In genomic region chr1:42703851-42704613, GRCm38 (mm10) we compare ENCODE assay signal across 13 mouse cellular contexts. TPM values are rescaled to one million over a fixed set of nuclear protein-coding genes. Genes with fewer than 3 reads are reported as not detected.
DNase-seq lines count a peak whose midpoint lies in the region; ATAC-seq lines count a peak whose summit lies in the region.
"Had no signal": no experiment of that assay in that cellular context is flagged by ENCODE, and none has a peak within 500 bp of the region (broad histone marks: within the 10 kb centered on the region; RNA-seq: fewer than 3 reads in every experiment).

No protein-coding gene starts in this region.

- H3K9ac ChIP-seq in intestine, embryonic 15.5 days, result no peak overlapping the region
- H3K9ac ChIP-seq in intestine, embryonic 16.5 days (ENCODE audit: low read depth, low read length), result no peak overlapping the region
- H3K9ac ChIP-seq in embryonic facial prominence, embryonic 14.5 days (ENCODE audit: low read depth, low read length), result peak overlapping the region; percentile 52

- ATAC-seq in intestine, embryonic 15.5 days, result peak; percentile 39; the same call in 1 of the 2 replicates
- ATAC-seq in intestine, embryonic 16.5 days, result no peak
- peak; percentile 62; the same call in 1 of the 2 replicates for ATAC-seq in embryonic facial prominence, embryonic 14.5 days (ENCODE audit: low read depth)

- H3K4me3 ChIP-seq in intestine, embryonic 15.5 days (replicated peaks), result no peak overlapping the region
- H3K4me3 ChIP-seq in intestine, embryonic 16.5 days (ENCODE audit: low read length), result no peak overlapping the region
- H3K4me3 ChIP-seq in embryonic facial prominence, embryonic 14.5 days (ENCODE audit: low read depth, low read length), result peak overlapping the region; percentile 23
- H3K4me3 ChIP-seq: erythroblast, embryonic 14.5 days; myocyte had no signal

- no peaks in the 10 kb centered on the region for H3K36me3 ChIP-seq in intestine, embryonic 15.5 days
- no peaks in the 10 kb centered on the region for H3K36me3 ChIP-seq in intestine, embryonic 16.5 days (ENCODE audit: control insufficient read depth, insufficient read depth, low read length)
- H3K36me3 ChIP-seq in embryonic facial prominence, embryonic 14.5 days (ENCODE audit: control insufficient read depth, insufficient read depth, low read length), result no peaks in the 10 kb centered on the region

- peaks cover 83% of the 10 kb centered on the region for H3K27me3 ChIP-seq in intestine, embryonic 15.5 days (replicated peaks)
- peaks cover 81% of the 10 kb centered on the region for H3K27me3 ChIP-seq in intestine, embryonic 16.5 days (replicated peaks; ENCODE audit: control insufficient read depth, insufficient read depth, low read length)
- peaks cover 83% of the 10 kb centered on the region for H3K27me3 ChIP-seq in embryonic facial prominence, embryonic 14.5 days (replicated peaks; ENCODE audit: control insufficient read depth, insufficient read depth, low read length)

- no peaks in the 10 kb centered on the region for H3K9me3 ChIP-seq in intestine, embryonic 15.5 days
- no peaks in the 10 kb centered on the region for H3K9me3 ChIP-seq in intestine, embryonic 16.5 days (ENCODE audit: control insufficient read depth, low read length)
- H3K9me3 ChIP-seq in embryonic facial prominence, embryonic 14.5 days (ENCODE audit: control insufficient read depth, low read length), result no peaks in the 10 kb centered on the region

- no peak overlapping the region for H3K4me2 ChIP-seq in intestine, embryonic 15.5 days (replicated peaks)
- no peak overlapping the region for H3K4me2 ChIP-seq in intestine, embryonic 16.5 days (ENCODE audit: low read depth, low read length)
- peak overlapping the region; percentile 47 for H3K4me2 ChIP-seq in embryonic facial prominence, embryonic 14.5 days (ENCODE audit: low read depth, low read length)

- no peak overlapping the region for H3K27ac ChIP-seq in intestine, embryonic 15.5 days
- H3K27ac ChIP-seq in intestine, embryonic 16.5 days (ENCODE audit: low read length), result no peak overlapping the region
- H3K27ac ChIP-seq in embryonic facial prominence, embryonic 14.5 days (replicated peaks; ENCODE audit: low read depth, low read length), result 0 out of 2 replicates have a peak overlapping the region, but pooled peaks have one; percentile 24

- WGBS in intestine, embryonic 15.5 days, result 2% methylated on average over 26 of the region's 26 CpGs
- WGBS in intestine, embryonic 16.5 days, result 2% methylated on average over 26 of the region's 26 CpGs
- WGBS in embryonic facial prominence, embryonic 14.5 days, result 9% methylated on average over 26 of the region's 26 CpGs

- DNase-seq in embryonic facial prominence, embryonic 14.5 days (ENCODE audit: low spot score), result peak; percentile 48
- DNase-seq in kidney, adult 9 months, result peak; percentile 49
- DNase-seq in neural tube, embryonic 10.5 days (ENCODE audit: extremely low spot score, low spot score), result peak; percentile 72
- no peak for DNase-seq in lung, adult 18-20 months
- DNase-seq in spleen, adult 18-20 months, result no peak
- no peak for DNase-seq in adrenal gland, postnatal 36 days

- H3K4me1 ChIP-seq in intestine, embryonic 15.5 days (replicated peaks), result no peaks in the 10 kb centered on the region
- no peaks in the 10 kb centered on the region for H3K4me1 ChIP-seq in intestine, embryonic 16.5 days (ENCODE audit: control insufficient read depth, insufficient read depth, low read length)
- H3K4me1 ChIP-seq in embryonic facial prominence, embryonic 14.5 days (ENCODE audit: control insufficient read depth, insufficient read depth, low read length), result 0 out of 2 replicates have a peak, but pooled peaks cover 5% of the 10 kb centered on the region

RNA-seq across cellular contexts. Expression of gene Pou3f3, which starts 8.5 kb away (rescaled TPM):
- 0.33 and 0.35 TPM in 2 replicates for polyA plus RNA-seq in intestine, embryonic 15.5 days (2015; fragmentation: Nextera tagmentation; extraction: Ambion mirVana)
- polyA plus RNA-seq in intestine, embryonic 16.5 days (2015; fragmentation: Nextera tagmentation; extraction: Ambion mirVana), result 0.18 and 0.21 TPM in 2 replicates
- polyA plus RNA-seq in embryonic facial prominence, embryonic 14.5 days (2014; fragmentation: Nextera tagmentation; extraction: Ambion mirVana), result 2.9 and 3.4 TPM in 2 replicates
- total RNA-seq in adrenal gland, postnatal 36 days (2021), result under 1 TPM in 1 of 2 experiments, not detected in 1; 0.07 TPM
- total RNA-seq: liver, adult 2 months had no signal
- polyA plus RNA-seq: C2C12; erythroblast, embryonic 14.5 days; heart, embryonic 16.5 days; liver, adult 2 months; myocyte had no signal

Comparison
In these comparisons a context has a peak if more than half of its experiments do, and no peak if none do; other contexts are left out.
1. DNase-seq: peak in embryonic facial prominence, embryonic 14.5 days (single experiment), kidney, adult 9 months (single experiment) and neural tube, embryonic 10.5 days (single experiment); none in lung, adult 18-20 months (0 of 2), spleen, adult 18-20 months (0 of 2) and adrenal gland, postnatal 36 days (0 of 2).